Mouse (Mus musculus): ENCODE measurements at regions not wholly inside any gene's neighbourhood (a gene's known extent, or its start where the extent isn't known, plus 50 kb on each side); places are given as distances from the start of the nearest gene placed in this dataset.
A peak's percentile ranks its signal among the peaks of the same experiment; 100 is the strongest.

- DNase-seq: peak in 1 of 2 experiments; percentile 10
Measured at GRCm38 (mm10) chr1:144317560-144317959, 68.5 kb upstream of the Rgs1 start.

GRCm38 (mm10) chr1:144316251-144316650 lies 67.2 kb upstream of the Rgs1 start:
- no peak for DNase-seq

GRCm38 (mm10) chr1:144314382-144314781 lies 65.3 kb upstream of the Rgs1 start:
- no peak for DNase-seq

- no peak for DNase-seq
Measured at GRCm38 (mm10) chr1:144313318-144313717, 64.3 kb upstream of the Rgs1 start.

- DNase-seq: no peak
Measured at GRCm38 (mm10) chr1:144309901-144310300, 60.9 kb upstream of the Rgs1 start.

- DNase-seq: no peak
Measured at GRCm38 (mm10) chr1:144308313-144308712, 59.3 kb upstream of the Rgs1 start.

GRCm38 (mm10) chr1:144307854-144308285 lies 58.8 kb upstream of the Rgs1 start:
- DNase-seq: no peak

- peak in 1 of 2 experiments; percentile 20 for DNase-seq
Measured at GRCm38 (mm10) chr1:144307017-144307853, 58.2 kb upstream of the Rgs1 start.

GRCm38 (mm10) chr1:144306284-144306683 lies 57.2 kb upstream of the Rgs1 start:
- DNase-seq: peak; percentile 11 to 26

GRCm38 (mm10) chr1:144300670-144301069 lies 51.6 kb upstream of the Rgs1 start:
- no peak for DNase-seq
